Mouse (Mus musculus): ENCODE measurements around the gene Snap47. TPM values are rescaled to one million over a fixed set of nuclear protein-coding genes. Genes with fewer than 3 reads are reported as not detected.

The Snap47 gene
- polyA plus RNA-seq, 1 experiment from 2014 or later: 142 TPM

DNA sequence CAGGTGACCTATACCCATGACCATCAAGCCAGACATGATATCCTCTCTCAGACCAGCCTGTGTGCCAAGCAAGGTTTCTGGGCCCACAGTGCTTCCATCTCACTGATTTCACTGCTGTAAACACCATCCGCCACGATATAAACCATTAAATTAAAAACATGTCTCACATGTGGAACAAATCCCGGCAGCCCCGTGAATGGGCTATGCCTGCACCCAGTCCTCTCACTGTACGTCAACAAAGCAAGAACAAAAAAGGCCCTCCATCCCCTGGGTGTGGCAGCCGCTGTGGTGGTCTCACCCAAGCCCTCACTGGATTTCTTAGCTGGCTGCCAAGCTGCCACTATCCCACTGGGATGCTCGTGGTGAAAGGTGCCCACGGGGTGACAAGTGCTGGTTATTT, 51.2 kb downstream of the Snap47 start:
- POLR2A ChIA-PET: no interaction called here
- DNase-seq (ENCODE audit: low read depth, low spot score) (no peak), ATAC-seq (no peak)
- in situ Hi-C loops (cut with MboI; ENCODE audit: low pct_unique_long_range_greater_than_20kb): no loop called here
- CTCF ChIA-PET: no interaction called here
- H3K27me3 ChIP-seq: no peaks in the 10 kb centered on the region
- TF ChIP-seq CTCF (IDR thresholded peaks at IDR 0.05): no peak

DNA sequence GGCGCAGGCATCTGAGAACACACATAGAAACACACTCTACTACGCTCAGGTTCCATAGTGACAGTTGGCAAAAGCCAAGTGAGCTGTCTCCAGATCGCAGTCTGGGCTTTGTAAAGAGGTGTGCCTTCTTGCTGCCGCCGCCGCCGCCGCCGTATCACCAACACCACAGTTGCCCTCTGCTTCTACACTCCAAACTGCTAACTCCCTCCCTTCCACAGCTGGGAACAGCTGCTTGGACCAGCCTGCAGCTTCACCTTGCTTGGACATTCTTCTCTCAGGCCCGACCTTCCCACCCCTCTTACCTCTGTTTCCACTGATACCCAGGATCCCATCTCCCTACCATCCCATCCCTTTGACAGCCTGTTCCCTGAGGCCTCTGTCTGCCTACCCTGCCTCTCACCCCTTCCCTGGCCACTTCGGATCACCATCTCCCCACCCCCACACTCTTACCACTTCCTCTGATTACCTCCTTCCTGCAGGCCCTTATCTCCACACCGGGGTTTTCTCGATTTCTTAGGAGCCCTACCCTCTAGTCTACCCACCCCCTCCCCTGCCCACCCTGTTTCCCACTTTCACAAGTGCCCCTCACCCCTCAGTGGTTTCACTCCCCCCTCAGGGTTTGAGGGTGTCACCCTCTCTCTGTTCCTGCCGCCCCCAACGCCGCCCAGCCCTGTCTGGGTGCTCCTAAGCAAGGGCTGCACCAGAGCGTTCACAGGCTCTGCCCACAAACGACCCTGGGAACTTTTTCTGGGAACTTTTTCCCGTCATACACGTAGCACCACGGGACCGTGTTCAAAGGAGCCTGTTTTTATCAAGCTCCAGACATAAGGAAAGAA, 53.2 kb downstream of the Snap47 start:
- in situ Hi-C loops (cut with MboI; ENCODE audit: low pct_unique_long_range_greater_than_20kb): no loop called here
- DNase-seq (ENCODE audit: low read depth, low spot score): no peak

DNA sequence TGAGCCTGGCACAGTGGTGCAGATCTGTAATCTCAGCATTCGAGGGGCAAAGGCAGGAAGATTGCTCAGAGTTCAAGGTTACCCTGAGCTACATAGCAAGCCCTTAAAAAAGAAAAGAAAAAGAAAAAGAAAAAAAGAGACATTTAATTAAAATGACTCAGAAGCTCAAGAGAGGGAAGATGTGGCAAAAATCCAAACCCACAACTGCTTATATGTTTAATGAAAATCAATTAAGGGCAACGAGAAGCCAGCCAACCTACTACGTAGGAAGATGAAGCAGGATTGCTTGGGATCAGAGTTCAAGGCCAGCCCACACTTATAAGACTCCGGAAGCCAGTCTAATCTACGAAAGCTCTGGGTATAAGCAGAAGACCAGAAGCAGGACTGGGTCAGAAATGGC, 56.5 kb downstream of the Snap47 start:
- TF ChIP-seq CTCF (IDR thresholded peaks at IDR 0.05): no peak
- DNase-seq (ENCODE audit: low read depth, low spot score) (no peak), ATAC-seq (no peak)
- ChIA-PET CTCF (no interaction called here), POLR2A (no interaction called here)
- H3K27me3 ChIP-seq: no peaks in the 10 kb centered on the region
- in situ Hi-C loops (cut with MboI; ENCODE audit: low pct_unique_long_range_greater_than_20kb): no loop called here

More for the DNA sequence above, 53.2 kb downstream of the Snap47 start:
- no peak for ATAC-seq
- no peaks in the 10 kb centered on the region for H3K27me3 ChIP-seq
- POLR2A ChIA-PET: no interaction called here
- CTCF ChIA-PET: interaction anchor here (1.0 kb wide), 1 partner anchor 14 kb away, joined by 3 read pairs; no protein-coding TSS in a partner anchor
- TF ChIP-seq CTCF (IDR thresholded peaks at IDR 0.05): no peak

DNA sequence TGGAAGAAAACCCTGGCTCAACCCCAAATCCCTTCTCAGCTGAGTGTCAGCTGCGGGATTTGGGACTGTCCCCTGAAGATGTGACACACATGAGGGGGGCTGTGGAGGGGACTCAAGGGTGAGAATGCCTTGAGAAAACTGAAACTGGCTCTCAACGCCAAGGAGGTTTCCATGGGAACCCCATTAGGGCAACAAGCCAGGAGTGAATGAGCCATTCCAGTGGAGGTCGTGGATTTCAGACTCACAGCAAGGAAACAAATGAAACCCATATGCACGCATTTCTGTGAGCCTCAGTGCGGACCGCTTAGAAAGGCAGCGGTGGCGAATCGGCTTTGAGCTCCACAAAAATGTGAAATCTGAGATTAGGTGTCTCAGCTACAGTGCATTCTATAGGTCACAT, 57.4 kb downstream of the Snap47 start:
- no peak for TF ChIP-seq CTCF (IDR thresholded peaks at IDR 0.05)
- ATAC-seq (no peak), DNase-seq (ENCODE audit: low read depth, low spot score) (no peak)
- POLR2A ChIA-PET: no interaction called here
- no peaks in the 10 kb centered on the region for H3K27me3 ChIP-seq
- in situ Hi-C loops (cut with MboI; ENCODE audit: low pct_unique_long_range_greater_than_20kb): no loop called here
- CTCF ChIA-PET: no interaction called here

DNA sequence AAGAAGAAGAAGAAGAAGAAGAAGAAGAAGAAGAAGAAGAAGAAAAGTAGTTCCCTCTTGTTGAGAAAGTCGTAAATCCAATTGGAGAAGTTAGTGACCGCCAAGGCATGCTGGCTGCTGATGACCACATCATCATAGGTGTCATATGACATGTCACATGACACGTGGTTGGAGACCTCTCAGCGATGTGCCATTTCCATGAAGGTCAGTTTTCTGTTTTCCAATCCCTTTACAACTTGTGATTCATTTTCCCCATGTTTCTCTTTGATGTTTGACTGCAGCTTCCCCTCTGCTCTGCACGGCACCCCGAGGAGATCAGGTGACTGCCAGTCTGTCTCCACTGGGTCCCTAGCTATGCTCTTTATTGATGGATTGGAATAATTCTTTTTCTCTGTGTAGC, 58.7 kb downstream of the Snap47 start:
- DNase-seq (ENCODE audit: low read depth, low spot score) (no peak), ATAC-seq (no peak)
- ChIA-PET POLR2A (interaction anchor here (1.3 kb wide), 1 partner anchor 8 kb away, joined by 3 read pairs; no protein-coding TSS in a partner anchor), CTCF (interaction anchor here (1.8 kb wide), 1 partner anchor 9 kb away, joined by 5 read pairs; no protein-coding TSS in a partner anchor)
- no peaks in the 10 kb centered on the region for H3K27me3 ChIP-seq
- in situ Hi-C loops (cut with MboI; ENCODE audit: low pct_unique_long_range_greater_than_20kb): no loop called here
- TF ChIP-seq CTCF (IDR thresholded peaks at IDR 0.05): no peak

DNA sequence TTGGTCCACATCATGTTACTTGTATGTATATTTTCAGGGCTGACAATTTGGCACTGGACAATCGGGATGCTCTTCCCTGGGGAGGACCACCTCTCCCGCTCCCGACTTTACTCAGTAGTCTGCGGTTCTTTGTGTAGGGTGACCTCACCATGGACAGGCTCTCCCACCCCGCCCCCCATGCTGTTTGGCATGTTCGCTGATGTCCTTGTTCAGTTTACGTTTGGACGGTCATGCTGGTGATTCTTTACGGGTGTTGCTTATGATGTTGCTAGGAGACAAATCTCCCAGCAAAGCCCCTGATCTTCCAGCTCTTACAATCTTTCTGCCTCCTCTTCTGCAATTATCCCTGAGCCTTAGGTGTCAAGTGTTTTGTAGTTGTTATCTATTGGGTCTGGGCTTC, 60.5 kb downstream of the Snap47 start:
- no peaks in the 10 kb centered on the region for H3K27me3 ChIP-seq
- DNase-seq (ENCODE audit: low read depth, low spot score): no peak
- in situ Hi-C loops (cut with MboI; ENCODE audit: low pct_unique_long_range_greater_than_20kb): no loop called here
- ChIA-PET CTCF (interaction anchor here (1.5 kb wide), 1 partner anchor 38 kb away, joined by 3 read pairs; no protein-coding TSS in a partner anchor), POLR2A (no interaction called here)
- TF ChIP-seq CTCF (IDR thresholded peaks at IDR 0.05): no peak
- ATAC-seq: no peak

DNA sequence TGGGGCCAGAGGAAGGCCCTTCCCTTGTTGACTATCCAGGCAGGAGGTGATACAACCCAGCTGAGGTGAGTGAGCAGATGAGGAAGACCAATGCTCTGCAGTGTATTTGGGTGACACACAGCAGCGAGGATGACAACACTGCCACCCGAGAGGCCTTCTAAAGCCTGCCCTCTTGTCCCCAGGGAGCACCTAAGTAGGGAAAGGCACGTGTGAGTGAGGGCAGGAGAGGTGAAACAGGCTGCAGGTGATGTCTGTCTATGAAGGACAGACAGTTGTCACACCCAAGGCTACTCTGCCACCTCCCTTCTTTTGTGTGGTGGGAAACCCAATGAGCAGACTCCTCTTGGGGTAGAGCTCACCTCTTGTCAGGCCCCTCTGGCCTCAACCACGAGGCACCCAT, 61.4 kb downstream of the Snap47 start:
- ATAC-seq: no peak
- in situ Hi-C loops (cut with MboI; ENCODE audit: low pct_unique_long_range_greater_than_20kb): no loop called here
- DNase-seq (ENCODE audit: low read depth, low spot score): no peak
- ChIA-PET CTCF (interaction anchor here (1.5 kb wide), 1 partner anchor 37 kb away, joined by 3 read pairs; no protein-coding TSS in a partner anchor), POLR2A (interaction anchor here (0.7 kb wide), 1 partner anchor 96 kb away, joined by 3 read pairs; no protein-coding TSS in a partner anchor)
- no peak for TF ChIP-seq CTCF (IDR thresholded peaks at IDR 0.05)
- H3K27me3 ChIP-seq: no peaks in the 10 kb centered on the region

DNA sequence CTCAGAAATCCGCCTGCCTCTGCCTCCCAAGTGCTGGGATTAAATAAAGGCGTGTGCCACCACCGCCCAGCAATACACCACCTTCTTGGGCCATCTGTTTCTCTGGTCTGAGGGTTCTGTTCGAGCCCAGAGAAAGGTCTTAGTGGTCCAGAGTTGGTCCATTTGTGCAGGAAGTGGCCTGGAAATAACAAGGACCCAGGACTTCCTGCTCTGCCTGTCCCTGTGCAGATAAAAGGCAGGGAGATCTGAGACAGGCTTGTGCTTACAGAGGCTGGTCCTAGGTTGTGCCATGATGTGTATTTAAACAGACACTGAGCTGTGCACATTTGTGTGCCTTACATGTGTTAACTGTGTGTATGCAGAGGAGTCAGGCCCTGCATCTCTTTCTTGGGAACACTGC, 62.2 kb downstream of the Snap47 start:
- TF ChIP-seq CTCF (IDR thresholded peaks at IDR 0.05): no peak
- ATAC-seq (no peak), DNase-seq (ENCODE audit: low read depth, low spot score) (no peak)
- no peaks in the 10 kb centered on the region for H3K27me3 ChIP-seq
- in situ Hi-C loops (cut with MboI; ENCODE audit: low pct_unique_long_range_greater_than_20kb): no loop called here
- ChIA-PET POLR2A (no interaction called here), CTCF (interaction anchor here (1.5 kb wide), 1 partner anchor 36 kb away, joined by 3 read pairs; no protein-coding TSS in a partner anchor)

DNA sequence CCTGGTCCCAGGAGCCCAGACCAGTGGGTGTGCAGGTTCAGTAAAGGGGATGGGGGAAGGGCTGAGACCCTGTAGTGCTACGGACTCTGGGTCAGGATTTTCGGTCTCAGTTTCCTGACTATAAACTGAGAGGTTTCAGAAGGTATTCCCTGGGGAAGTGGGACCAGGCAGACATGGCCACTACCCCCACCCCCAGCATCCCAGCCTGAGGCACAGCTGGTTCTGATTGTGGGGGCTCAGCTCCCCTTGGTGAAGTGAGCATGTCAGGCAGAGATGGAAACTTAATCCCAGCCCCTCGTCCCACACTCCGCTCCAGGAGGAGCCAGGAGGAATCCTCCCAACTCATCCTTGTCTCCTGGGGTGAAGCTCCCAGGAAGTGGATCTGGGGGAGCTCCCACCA, 63.5 kb downstream of the Snap47 start:
- no peak for DNase-seq (ENCODE audit: low read depth, low spot score)
- TF ChIP-seq CTCF (IDR thresholded peaks at IDR 0.05): no peak
- no peak for ATAC-seq
- CTCF ChIA-PET: no interaction called here
- in situ Hi-C loops (cut with MboI; ENCODE audit: low pct_unique_long_range_greater_than_20kb): no loop called here
- no peaks in the 10 kb centered on the region for H3K27me3 ChIP-seq
- POLR2A ChIA-PET: no interaction called here

DNA sequence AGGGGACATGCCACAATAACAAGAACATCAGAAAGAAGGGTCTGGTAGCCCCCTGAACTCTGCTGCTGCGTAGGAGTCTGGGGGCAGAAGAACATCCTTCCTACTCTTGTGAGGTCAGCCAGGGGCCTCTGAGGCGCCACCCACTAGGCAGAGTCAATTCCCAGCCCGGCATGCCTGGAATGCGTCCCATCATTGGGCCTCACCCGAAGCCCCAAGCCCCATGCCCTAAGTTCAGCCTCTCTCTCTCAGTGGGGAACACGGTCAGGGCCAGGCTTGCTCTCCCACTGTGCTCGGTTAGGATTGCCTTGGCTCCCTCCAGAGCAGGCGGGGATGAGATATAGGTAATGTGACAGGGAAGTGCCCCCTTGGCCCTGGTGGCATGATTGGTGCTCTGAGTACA, 65.9 kb downstream of the Snap47 start:
- no peak for DNase-seq (ENCODE audit: low read depth, low spot score)
- ChIA-PET POLR2A (interaction anchor here (0.6 to 1.0 kb wide), 2 partner anchors 86 to 1887 kb away, joined by 3 read pairs; no protein-coding TSS in a partner anchor), CTCF (interaction anchor here (1.0 kb wide), 1 partner anchor 13 kb away, joined by 5 read pairs; no protein-coding TSS in a partner anchor)
- TF ChIP-seq CTCF (IDR thresholded peaks at IDR 0.05): no peak
- peak; percentile 28 for ATAC-seq
- no peaks in the 10 kb centered on the region for H3K27me3 ChIP-seq
- in situ Hi-C loops (cut with MboI; ENCODE audit: low pct_unique_long_range_greater_than_20kb): no loop called here

DNA sequence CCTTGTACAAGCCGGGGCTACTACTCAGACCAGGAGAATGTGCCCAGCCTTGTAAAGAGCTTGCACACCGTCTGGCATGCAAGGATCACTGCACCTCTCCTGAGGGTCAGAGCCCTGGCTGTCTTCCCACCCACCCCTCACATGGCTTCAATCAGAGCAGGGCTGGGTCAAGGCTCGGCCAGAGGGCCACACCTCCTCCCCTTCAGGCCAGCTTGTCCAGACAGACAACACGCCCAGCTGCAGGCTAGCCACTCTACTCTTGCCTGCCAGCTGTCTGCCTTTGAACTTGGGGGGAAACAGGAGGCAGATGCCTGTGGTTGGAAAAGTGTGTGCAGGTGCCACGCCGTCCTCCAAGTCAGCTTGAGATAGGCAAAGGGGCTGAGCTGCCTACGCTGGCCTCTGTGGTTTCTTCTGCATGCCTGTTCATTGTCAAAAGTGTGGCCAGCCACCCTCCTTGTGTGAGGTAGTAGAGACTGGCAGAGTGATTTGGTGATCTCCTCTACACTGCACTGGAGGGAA, 66.5 kb downstream of the Snap47 start:
- no peaks in the 10 kb centered on the region for H3K27me3 ChIP-seq
- in situ Hi-C loops (cut with MboI; ENCODE audit: low pct_unique_long_range_greater_than_20kb): no loop called here
- CTCF ChIA-PET: interaction anchor here (1.0 to 1.7 kb wide), 2 partner anchors 12 to 17 kb away, joined by 3 to 5 read pairs; no protein-coding TSS in a partner anchor
- no peak for TF ChIP-seq CTCF (IDR thresholded peaks at IDR 0.05)
- POLR2A ChIA-PET: interaction anchor here (0.6 to 1.1 kb wide), 3 partner anchors 8 to 1888 kb away, joined by 3 read pairs; no protein-coding TSS in a partner anchor
- peak; percentile 78 for ATAC-seq
- peak; percentile 82 for DNase-seq (ENCODE audit: low read depth, low spot score)
